Mouse (Mus musculus) left cerebral cortex, adult 18-20 months (tissue): ENCODE measurements around the gene Rpap3. TPM values are rescaled to one million over a fixed set of nuclear protein-coding genes. Genes with fewer than 3 reads are reported as not detected.
"Not testable (repeated sequence)": the region's sequence is repeated elsewhere in the genome, so short reads cannot be mapped to it uniquely, and the experiment has no call there.

ENCODE experiments used
- DNase-seq, 2 experiments: peaks; one replicate each; pipeline ENCODE4 v3.0.0; 2021 to 2022; ENCODE audit warnings: low spot score in 2 of 2, mixed read lengths in 1 of 2
- total RNA-seq, 2 experiments: library from RNA; stranded (reverse); gene quantifications; 2 replicates each; pipeline ENCODE4 v1.2.3; 2021

Rpap3 gene
- total RNA-seq, 2 experiments from 2014 or later, result 29.2 to 29.7 TPM

GRCm38 (mm10) chr15:97696616-97697015, 9.0 kb downstream of the Rpap3 start:
- DNase-seq, result no peak

GRCm38 (mm10) chr15:97693411-97693810, 12.2 kb downstream of the Rpap3 start:
- DNase-seq, result no peak

GRCm38 (mm10) chr15:97684118-97684517, 21.5 kb downstream of the Rpap3 start:
- no peak for DNase-seq

- no peak for DNase-seq
These were observed 23.6 kb downstream of the Rpap3 start for GRCm38 (mm10) chr15:97682053-97682452.

- no peak for DNase-seq
These were observed 25.5 kb downstream of the Rpap3 start for GRCm38 (mm10) chr15:97679991-97680681.

- no peak for DNase-seq
These were observed 28.3 kb downstream of the Rpap3 start for GRCm38 (mm10) chr15:97677341-97677740.

- no peak for DNase-seq
These were observed 29.7 kb downstream of the Rpap3 start for GRCm38 (mm10) chr15:97675927-97676326.

GRCm38 (mm10) chr15:97674423-97674822, 31.2 kb downstream of the Rpap3 start:
- DNase-seq, result no peak

- DNase-seq, result no peak
These were observed 32.2 kb downstream of the Rpap3 start for GRCm38 (mm10) chr15:97673256-97674000.

GRCm38 (mm10) chr15:97672211-97672765, 33.3 kb downstream of the Rpap3 start:
- peak; percentile 47 to 68 for DNase-seq

GRCm38 (mm10) chr15:97670554-97670953, 35.1 kb downstream of the Rpap3 start:
- DNase-seq, result no peak

- not testable (repeated sequence) for DNase-seq
These were observed 37.3 kb downstream of the Rpap3 start for GRCm38 (mm10) chr15:97668158-97668877.

GRCm38 (mm10) chr15:97667437-97667836, 38.2 kb downstream of the Rpap3 start:
- DNase-seq, result peak; percentile 56 to 68

GRCm38 (mm10) chr15:97666457-97666770, 39.2 kb downstream of the Rpap3 start:
- no peak for DNase-seq

GRCm38 (mm10) chr15:97665770-97666456, 39.7 kb downstream of the Rpap3 start:
- DNase-seq, result no peak

GRCm38 (mm10) chr15:97664981-97665668, 40.5 kb downstream of the Rpap3 start:
- DNase-seq, result no peak

- peak; percentile 68 to 74 for DNase-seq
These were observed 41.7 kb downstream of the Rpap3 start for GRCm38 (mm10) chr15:97663750-97664406.

GRCm38 (mm10) chr15:97658755-97659116, 46.9 kb downstream of the Rpap3 start:
- DNase-seq, result no peak

- DNase-seq, result no peak
These were observed 47.5 kb downstream of the Rpap3 start for GRCm38 (mm10) chr15:97657856-97658754.
